Mouse (Mus musculus) heart, adult 2 months (tissue): ENCODE measurements around the gene Catsperz.

Experiments used
- CTCF ChIP-seq: fragments of 200-600 bp; IDR thresholded peaks from 2 replicates; pipeline ENCODE4 v1.8.1; 2022; ENCODE audit warnings: antibody characterized with exemption, mild to moderate bottlenecking, moderate library complexity
- EP300 ChIP-seq: fragments of 200-500 bp; IDR thresholded peaks from 2 replicates; pipeline ENCODE4 v1.6.1; 2011; ENCODE audit warnings: low read depth, low read length, control low read depth; ENCODE audit not compliant: insufficient read depth

DNA sequence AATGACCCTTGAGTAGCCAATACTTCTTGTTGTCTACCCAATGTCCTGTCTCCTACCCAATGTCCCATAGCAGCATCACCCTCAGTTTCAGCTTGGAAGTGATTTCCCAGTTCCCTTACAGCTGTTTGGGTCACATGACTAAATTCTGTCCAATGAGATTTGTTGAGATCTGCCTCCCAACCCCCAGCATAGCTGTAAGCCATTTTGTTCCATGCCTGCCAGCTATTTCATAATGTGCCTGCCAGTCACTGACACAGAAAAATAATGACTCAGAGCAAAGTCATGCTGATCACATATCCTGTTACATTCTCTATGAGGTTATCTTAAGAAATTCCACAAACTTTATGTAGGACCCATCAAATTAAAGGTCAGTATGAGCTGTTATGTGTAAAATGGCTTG lies 48.4 kb downstream of the Catsperz start:
- no peak for TF ChIP-seq CTCF
- no peak for TF ChIP-seq EP300
